In the genomic region with DNA sequence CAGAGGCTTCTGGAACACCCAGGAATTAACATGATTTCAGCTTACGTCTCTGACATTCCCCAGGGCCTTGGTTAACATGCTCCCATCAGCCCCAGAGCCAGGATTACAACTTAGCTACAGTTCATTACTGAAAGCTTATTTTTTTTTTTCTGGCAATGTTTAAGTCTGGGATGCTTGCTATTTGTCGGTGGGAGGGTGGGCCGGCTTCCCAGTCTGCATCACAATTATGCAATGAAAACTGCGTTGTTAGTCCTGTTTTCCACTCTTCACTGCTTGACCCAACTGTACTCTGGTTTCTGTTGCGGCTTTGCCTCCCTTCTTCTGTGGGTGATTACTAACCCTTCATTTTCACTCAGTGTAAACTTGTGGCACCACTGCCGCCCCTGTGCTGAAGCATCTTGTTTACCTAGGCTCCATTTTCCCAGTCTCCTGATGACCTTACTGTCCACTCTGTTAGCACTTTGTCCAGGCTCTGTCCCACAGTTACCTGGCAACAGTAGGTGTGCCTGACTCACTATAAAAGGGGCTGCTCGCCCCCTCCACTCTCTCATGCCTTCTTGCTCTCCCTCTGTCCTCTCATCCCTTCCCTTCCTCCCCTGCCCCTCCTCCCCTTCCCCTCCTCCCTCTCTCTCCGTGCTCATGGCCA, we compare ENCODE assay signal across 11 mouse cellular contexts. TPM values are rescaled to one million over a fixed set of nuclear protein-coding genes. Genes with fewer than 3 reads are reported as not detected.
DNase-seq lines count a peak whose midpoint lies in the region; ATAC-seq and TF ChIP-seq lines count a peak whose summit lies in the region.
"Had no signal": no experiment of that assay in that cellular context is flagged by ENCODE, and none has a peak within 500 bp of the region (broad histone marks: within the 10 kb centered on the region; RNA-seq: fewer than 3 reads in every experiment).

No protein-coding gene starts in this region.

- H3K36me3 ChIP-seq in forebrain, embryonic 10.5 days (replicated peaks) = no peaks in the 10 kb centered on the region
- H3K36me3 ChIP-seq in forebrain, embryonic 11.5 days (ENCODE audit: control insufficient read depth, insufficient read depth, low read length) = no peaks in the 10 kb centered on the region
- H3K36me3 ChIP-seq in lung, embryonic 14.5 days (ENCODE audit: insufficient read depth) = no peaks in the 10 kb centered on the region
- no peaks in the 10 kb centered on the region for H3K36me3 ChIP-seq in hindbrain, postnatal 0 days (ENCODE audit: insufficient read depth, low read length)
- no peaks in the 10 kb centered on the region for H3K36me3 ChIP-seq in stomach, postnatal 0 days (ENCODE audit: control insufficient read depth, insufficient read depth, low read length)
- H3K36me3 ChIP-seq: limb, embryonic 12.5 days; neural tube, embryonic 15.5 days had no signal

- no peaks in the 10 kb centered on the region for H3K27me3 ChIP-seq in forebrain, embryonic 10.5 days (ENCODE audit: poor library complexity, severe bottlenecking)
- no peaks in the 10 kb centered on the region for H3K27me3 ChIP-seq in forebrain, embryonic 11.5 days (ENCODE audit: control insufficient read depth, insufficient read depth, low read length)
- H3K27me3 ChIP-seq in lung, embryonic 14.5 days (ENCODE audit: insufficient read depth, low read length) = no peaks in the 10 kb centered on the region
- no peaks in the 10 kb centered on the region for H3K27me3 ChIP-seq in hindbrain, postnatal 0 days (ENCODE audit: insufficient read depth, low read length)
- no peaks in the 10 kb centered on the region for H3K27me3 ChIP-seq in stomach, postnatal 0 days (ENCODE audit: control insufficient read depth, insufficient read depth, low read length)
- H3K27me3 ChIP-seq: limb, embryonic 12.5 days; neural tube, embryonic 15.5 days had no signal

- no peak for ATAC-seq in forebrain, embryonic 11.5 days (replicated peaks; ENCODE audit: low FRiP score)
- ATAC-seq in lung, embryonic 14.5 days (ENCODE audit: insufficient read depth) = no peak; the same call in 1 of the 2 replicates
- no peak for ATAC-seq in hindbrain, postnatal 0 days
- ATAC-seq in stomach, postnatal 0 days (ENCODE audit: low FRiP score, low TSS enrichment) = no peak; the same call in 1 of the 2 replicates

- H3K27ac ChIP-seq in forebrain, embryonic 10.5 days = peak overlapping the region; percentile 48; the same call in 1 of the 2 replicates
- no peak overlapping the region for H3K27ac ChIP-seq in forebrain, embryonic 11.5 days (ENCODE audit: low read depth, low read length)
- no peak overlapping the region; the same call in 1 of the 2 replicates for H3K27ac ChIP-seq in lung, embryonic 14.5 days (ENCODE audit: low read depth)
- no peak overlapping the region; the same call in 1 of the 2 replicates for H3K27ac ChIP-seq in hindbrain, postnatal 0 days
- H3K27ac ChIP-seq in stomach, postnatal 0 days (replicated peaks) = peak overlapping the region; percentile 69
- H3K27ac ChIP-seq: limb, embryonic 12.5 days; neural tube, embryonic 15.5 days had no signal

- peaks cover 29% of the 10 kb centered on the region for H3K4me1 ChIP-seq in forebrain, embryonic 10.5 days
- 0 out of 2 replicates have a peak, but pooled peaks cover 2% of the 10 kb centered on the region for H3K4me1 ChIP-seq in forebrain, embryonic 11.5 days (replicated peaks; ENCODE audit: control insufficient read depth, insufficient read depth, low read length)
- H3K4me1 ChIP-seq in lung, embryonic 14.5 days (ENCODE audit: insufficient read depth) = 0 out of 2 replicates have a peak, but pooled peaks cover 7% of the 10 kb centered on the region
- peaks cover 7% of the 10 kb centered on the region; the same call in 1 of the 2 replicates for H3K4me1 ChIP-seq in hindbrain, postnatal 0 days (ENCODE audit: insufficient read depth, low read length)
- H3K4me1 ChIP-seq in stomach, postnatal 0 days (replicated peaks; ENCODE audit: control insufficient read depth, insufficient read depth) = no peaks in the 10 kb centered on the region

- no peak for TF ChIP-seq CTCF in lung, embryonic 14.5 days (IDR thresholded peaks at IDR 0.05; ENCODE audit: low read depth)
- TF ChIP-seq CTCF in hindbrain, postnatal 0 days (IDR thresholded peaks at IDR 0.05; ENCODE audit: low read depth) = no peak
- TF ChIP-seq CTCF in stomach, postnatal 0 days (IDR thresholded peaks at IDR 0.05; ENCODE audit: low read depth) = no peak

- H3K9ac ChIP-seq in forebrain, embryonic 11.5 days (ENCODE audit: low read length) = no peak overlapping the region
- no peak overlapping the region for H3K9ac ChIP-seq in lung, embryonic 14.5 days
- no peak overlapping the region for H3K9ac ChIP-seq in hindbrain, postnatal 0 days (replicated peaks; ENCODE audit: low read length)
- H3K9ac ChIP-seq in stomach, postnatal 0 days (ENCODE audit: low read length) = no peak overlapping the region
- H3K9ac ChIP-seq: limb, embryonic 12.5 days; neural tube, embryonic 15.5 days had no signal

- DNase-seq in forebrain, embryonic 10.5 days (ENCODE audit: extremely low spot score, low spot score) = no peak
- DNase-seq in forebrain, embryonic 11.5 days (ENCODE audit: low spot score) = no peak
- peak; percentile 69 for DNase-seq in lung, embryonic 14.5 days
- no peak for DNase-seq in lung, postnatal 14 days
- DNase-seq in hindbrain, postnatal 0 days (ENCODE audit: low spot score) = peak; percentile 14
- DNase-seq in stomach, postnatal 0 days (ENCODE audit: low spot score) = no peak
- no peak for DNase-seq in layer of hippocampus, postnatal 10 days (ENCODE audit: low spot score in 2 of 2)
- DNase-seq in right cerebral cortex, postnatal 25 days = no peak
- DNase-seq: cerebellum, adult 2 months had no signal

- 68% methylated on average over 8 of the region's 8 CpGs for WGBS in forebrain, embryonic 10.5 days
- WGBS in forebrain, embryonic 11.5 days = 66% methylated on average over 8 of the region's 8 CpGs
- 31% methylated on average over 8 of the region's 8 CpGs for WGBS in lung, embryonic 14.5 days
- WGBS in hindbrain, postnatal 0 days = 41% methylated on average over 8 of the region's 8 CpGs
- WGBS in stomach, postnatal 0 days = 37% methylated on average over 8 of the region's 8 CpGs

- TF ChIP-seq EP300 in stomach, postnatal 0 days (optimal IDR thresholded peaks at IDR 0.05) = no peak

- H3K4me3 ChIP-seq in forebrain, embryonic 10.5 days = no peak overlapping the region
- H3K4me3 ChIP-seq in forebrain, embryonic 11.5 days (ENCODE audit: low read depth, low read length) = no peak overlapping the region
- no peak overlapping the region for H3K4me3 ChIP-seq in lung, embryonic 14.5 days (ENCODE audit: low read depth, low read length)
- no peak overlapping the region for H3K4me3 ChIP-seq in hindbrain, postnatal 0 days (ENCODE audit: low read length)
- no peak overlapping the region for H3K4me3 ChIP-seq in stomach, postnatal 0 days (ENCODE audit: low read depth, low read length)
- H3K4me3 ChIP-seq: limb, embryonic 12.5 days; neural tube, embryonic 15.5 days had no signal

- no peaks in the 10 kb centered on the region for H3K9me3 ChIP-seq in forebrain, embryonic 10.5 days
- H3K9me3 ChIP-seq in forebrain, embryonic 11.5 days (ENCODE audit: control insufficient read depth, low read length) = no peaks in the 10 kb centered on the region
- H3K9me3 ChIP-seq in lung, embryonic 14.5 days (ENCODE audit: low read depth, low read length) = no peaks in the 10 kb centered on the region
- H3K9me3 ChIP-seq in hindbrain, postnatal 0 days (ENCODE audit: low read length) = no peaks in the 10 kb centered on the region
- no peaks in the 10 kb centered on the region for H3K9me3 ChIP-seq in stomach, postnatal 0 days (ENCODE audit: control insufficient read depth, low read length)
- H3K9me3 ChIP-seq: neural tube, embryonic 15.5 days had no signal

- H3K4me2 ChIP-seq in forebrain, embryonic 11.5 days (ENCODE audit: low read depth, low read length, severe bottlenecking) = no peak overlapping the region
- H3K4me2 ChIP-seq in lung, embryonic 14.5 days = no peak overlapping the region
- no peak overlapping the region for H3K4me2 ChIP-seq in hindbrain, postnatal 0 days (ENCODE audit: low read depth, low read length)
- H3K4me2 ChIP-seq in stomach, postnatal 0 days (replicated peaks; ENCODE audit: low read depth) = no peak overlapping the region
- H3K4me2 ChIP-seq: limb, embryonic 12.5 days; neural tube, embryonic 15.5 days had no signal

RNA-seq across cellular contexts. Expression of a gene that starts 41.6 kb away (rescaled TPM):
- polyA plus RNA-seq in forebrain, embryonic 10.5 days (2016; fragmentation: Nextera tagmentation; extraction: Ambion mirVana) = 480 and 492 TPM in 2 replicates
- 385 and 409 TPM in 2 replicates for polyA plus RNA-seq in forebrain, embryonic 11.5 days (2014; fragmentation: Nextera tagmentation; extraction: Ambion mirVana)
- 497 and 531 TPM in 2 replicates for polyA plus RNA-seq in lung, embryonic 14.5 days (2014; fragmentation: Nextera tagmentation; extraction: Ambion mirVana)
- 210 and 211 TPM in 2 replicates for total RNA-seq in hindbrain, postnatal 0 days (2014; rRNA removed)
- polyA plus RNA-seq in hindbrain, postnatal 0 days (2015; fragmentation: Nextera tagmentation; extraction: Ambion mirVana) = 686 and 693 TPM in 2 replicates
- 546 and 560 TPM in 2 replicates for polyA plus RNA-seq in stomach, postnatal 0 days (2015; fragmentation: Nextera tagmentation; extraction: Ambion mirVana)
- total RNA-seq in layer of hippocampus, postnatal 10 days (2021) = 100 to 1,000 TPM; 293 to 294 TPM

RNA-seq across cellular contexts. Expression of a gene that starts 41.8 kb away (rescaled TPM):
- 12.4 and 13.7 TPM in 2 replicates for polyA plus RNA-seq in forebrain, embryonic 10.5 days (2016; fragmentation: Nextera tagmentation; extraction: Ambion mirVana)
- polyA plus RNA-seq in forebrain, embryonic 11.5 days (2014; fragmentation: Nextera tagmentation; extraction: Ambion mirVana) = 25.3 and 26.8 TPM in 2 replicates
- polyA plus RNA-seq in lung, embryonic 14.5 days (2014; fragmentation: Nextera tagmentation; extraction: Ambion mirVana) = 11.9 and 13.3 TPM in 2 replicates
- 38.8 and 39.2 TPM in 2 replicates for total RNA-seq in hindbrain, postnatal 0 days (2014; rRNA removed)
- polyA plus RNA-seq in hindbrain, postnatal 0 days (2015; fragmentation: Nextera tagmentation; extraction: Ambion mirVana) = 11.0 and 11.1 TPM in 2 replicates
- polyA plus RNA-seq in stomach, postnatal 0 days (2015; fragmentation: Nextera tagmentation; extraction: Ambion mirVana) = 5.1 and 5.8 TPM in 2 replicates
- 10 to 100 TPM; 48.8 to 51.9 TPM for total RNA-seq in layer of hippocampus, postnatal 10 days (2021)

Comparison
In these comparisons a context has a peak if more than half of its experiments do, and no peak if none do; other contexts are left out.
1. DNase-seq: peak in lung, embryonic 14.5 days (single experiment) and hindbrain, postnatal 0 days (single experiment); none in forebrain, embryonic 10.5 days (single experiment), forebrain, embryonic 11.5 days (single experiment), lung, postnatal 14 days (single experiment), stomach, postnatal 0 days (single experiment), layer of hippocampus, postnatal 10 days (0 of 2) and right cerebral cortex, postnatal 25 days (single experiment).
2. H3K27ac ChIP-seq: peak in forebrain, embryonic 10.5 days (single experiment) and stomach, postnatal 0 days (single experiment); none in forebrain, embryonic 11.5 days (single experiment), lung, embryonic 14.5 days (single experiment) and hindbrain, postnatal 0 days (single experiment).